Mouse (Mus musculus) v-Abl transformed pro-B cells (cell line): ENCODE data around the gene Paxbp1.

Experiments
- in situ Hi-C, 2 experiments: fragments of 400-800 bp; cut with MboI; formaldehyde crosslinking; loops; one replicate each; pipeline ENCODE4 v1.15.1; 2025; ENCODE audit not compliant: unreplicated experiment in 2 of 2

The Paxbp1 gene

GRCm38 (mm10) chr16:91010581-91011020 lies 33.7 kb downstream of the Paxbp1 start:
- in situ Hi-C loops, result loop anchor here in 1 of 2 experiments (10.0 kb wide), 1 partner anchor 76 kb away; the partner anchor contains the start of gene Cfap298

- in situ Hi-C loops, result loop anchor here in 1 of 2 experiments (10.0 kb wide), 1 partner anchor 75 kb away; the partner anchor contains the start of gene Cfap298
Observed at GRCm38 (mm10) chr16:91009942-91010529, 34.3 kb downstream of the Paxbp1 start.

GRCm38 (mm10) chr16:91004915-91005538 lies 39.3 kb downstream of the Paxbp1 start:
- in situ Hi-C loops, result no loop called here

- in situ Hi-C loops, result no loop called here
Observed at GRCm38 (mm10) chr16:91001098-91001497, 43.2 kb downstream of the Paxbp1 start.

- in situ Hi-C loops, result no loop called here
Observed at GRCm38 (mm10) chr16:90999827-91000226, 44.5 kb downstream of the Paxbp1 start.

GRCm38 (mm10) chr16:90997822-90998221 lies 46.5 kb downstream of the Paxbp1 start:
- in situ Hi-C loops, result no loop called here

- in situ Hi-C loops, result no loop called here
Observed at GRCm38 (mm10) chr16:90996327-90997243, 47.8 kb downstream of the Paxbp1 start.

GRCm38 (mm10) chr16:90995498-90995897 lies 48.8 kb downstream of the Paxbp1 start:
- in situ Hi-C loops, result no loop called here

GRCm38 (mm10) chr16:90995023-90995422 lies 49.3 kb downstream of the Paxbp1 start:
- in situ Hi-C loops, result no loop called here

- in situ Hi-C loops, result no loop called here
Observed at GRCm38 (mm10) chr16:90989162-90989561, 55.2 kb downstream of the Paxbp1 start.

- in situ Hi-C loops, result no loop called here
Observed at GRCm38 (mm10) chr16:90988665-90989064, 55.7 kb downstream of the Paxbp1 start.

GRCm38 (mm10) chr16:90988039-90988438 lies 56.3 kb downstream of the Paxbp1 start:
- in situ Hi-C loops, result no loop called here

GRCm38 (mm10) chr16:90971004-90971403 lies 73.3 kb downstream of the Paxbp1 start:
- in situ Hi-C loops, result no loop called here

- in situ Hi-C loops, result no loop called here
Observed at GRCm38 (mm10) chr16:90966241-90966640, 78.1 kb downstream of the Paxbp1 start.

- in situ Hi-C loops, result no loop called here
Observed at GRCm38 (mm10) chr16:90964302-90964701, 80.0 kb downstream of the Paxbp1 start.
